Mouse (Mus musculus) MEL (cell line): ENCODE results near the gene Fam228b.

ENCODE experiments used
- MAFK ChIP-seq: IDR thresholded peaks from 2 replicates; pipeline ENCODE4 v1.6.1; 2011; ENCODE audit warnings: low read depth, mild to moderate bottlenecking, low read length, improper control_type of control experiment, borderline replicate concordance
- POLR2A ChIP-seq, 2 experiments: IDR thresholded peaks; 2 replicates each; pipeline ENCODE4 v1.6.1; 2011 to 2012; ENCODE audit warnings: low read length in 2 of 2, mild to moderate bottlenecking in 2 of 2, control low read depth in 1 of 2, improper control_type of control experiment in 1 of 2, low read depth in 1 of 2, moderate library complexity in 1 of 2; ENCODE audit not compliant: control insufficient read depth in 1 of 2, insufficient read depth in 1 of 2, poor library complexity in 1 of 2
- SMC3 ChIP-seq: IDR thresholded peaks from 2 replicates; pipeline ENCODE4 v1.6.1; 2011; ENCODE audit warnings: low read depth, low read length, improper control_type of control experiment
- ZMIZ1 ChIP-seq: IDR thresholded peaks from 2 replicates; pipeline ENCODE4 v1.6.1; 2012; ENCODE audit warnings: low read depth, mild to moderate bottlenecking, inconsistent platforms, low read length, improper control_type of control experiment, moderate library complexity

DNA sequence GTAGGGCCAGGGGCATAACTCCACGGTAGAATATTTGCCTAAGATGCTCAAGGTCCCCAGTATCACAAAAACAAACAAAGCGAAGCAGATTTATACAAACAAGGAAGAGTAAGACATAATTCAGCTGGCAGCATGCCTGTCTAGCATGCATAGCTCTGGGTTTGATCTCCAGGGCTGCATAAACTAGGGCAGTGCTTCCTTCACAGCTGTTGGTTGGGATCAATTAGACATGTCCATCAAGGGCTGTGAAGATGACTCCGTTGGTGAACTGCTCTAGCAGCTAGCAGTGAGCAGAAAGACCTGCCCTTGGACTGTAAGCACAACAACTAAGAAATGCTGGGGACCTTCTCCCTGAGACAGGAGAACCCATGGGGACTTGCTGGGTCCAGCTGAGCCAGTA lies 42.6 kb upstream of the Fam228b start:
- TF ChIP-seq POLR2A (IDR thresholded peaks at IDR 0.05; ENCODE audit: control insufficient read depth in 1 of 2, insufficient read depth in 1 of 2, low read depth in 1 of 2, low read length in 2 of 2, poor library complexity in 1 of 2) (no peak), MAFK (no peak), SMC3 (no peak), ZMIZ1 (no peak)
